Mouse (Mus musculus): Measurements from ENCODE around the gene Ren1. TPM values are rescaled to one million over a fixed set of nuclear protein-coding genes. Genes with fewer than 3 reads are reported as not detected.
A peak's percentile ranks its signal among the peaks of the same experiment; 100 is the strongest.

Ren1 gene
- total RNA-seq (2017), result not detected in 2 replicates

DNA sequence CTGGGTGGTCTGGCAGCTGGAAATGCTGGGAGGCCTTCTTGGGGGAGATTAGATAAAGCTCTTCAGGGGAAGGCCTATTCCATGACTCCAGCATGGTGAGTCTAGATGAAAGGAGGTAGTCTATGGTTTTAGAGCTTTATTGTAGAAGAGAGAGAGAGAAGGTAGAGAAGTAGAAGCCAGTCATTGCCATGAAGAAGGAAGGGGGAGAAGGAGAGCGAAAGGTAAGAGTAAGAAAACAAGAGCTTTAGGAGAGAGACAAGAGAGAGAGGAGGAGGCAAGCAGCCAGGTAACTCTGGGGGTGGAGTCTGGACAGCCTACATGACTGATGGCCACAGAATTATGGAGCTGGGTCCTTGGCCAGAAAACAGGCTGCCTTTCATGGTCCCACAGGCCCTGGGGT lies at the start of gene Ren1:
Ren1 (plus strand) TSS at position 301 of the 400 bp plus-strand sequence.
- no peak for ATAC-seq (replicated peaks; ENCODE audit: low read depth, poor library complexity, severe bottlenecking)

DNA sequence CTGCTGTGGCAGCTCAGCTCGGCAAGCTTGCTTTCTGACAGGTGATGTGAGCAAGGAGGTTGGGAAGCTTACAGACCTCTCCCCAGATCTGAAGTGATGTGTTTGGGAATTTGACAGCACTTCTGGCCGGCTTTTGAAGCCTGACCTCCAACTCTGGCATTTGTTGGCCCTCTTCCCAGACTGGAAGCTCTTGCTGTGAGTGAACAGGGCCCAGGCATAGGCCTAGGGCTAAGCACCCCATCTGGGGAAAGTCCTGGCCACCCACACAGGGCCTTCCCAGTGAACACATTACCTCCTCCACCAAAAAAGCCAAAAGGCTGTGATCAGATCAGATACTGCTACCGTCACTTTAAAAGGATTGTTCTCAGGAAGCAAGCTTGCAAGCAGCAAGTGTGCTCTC lies 47.8 kb upstream of the Ren1 start:
- no peak for ATAC-seq (replicated peaks; ENCODE audit: low read depth, poor library complexity, severe bottlenecking)

DNA sequence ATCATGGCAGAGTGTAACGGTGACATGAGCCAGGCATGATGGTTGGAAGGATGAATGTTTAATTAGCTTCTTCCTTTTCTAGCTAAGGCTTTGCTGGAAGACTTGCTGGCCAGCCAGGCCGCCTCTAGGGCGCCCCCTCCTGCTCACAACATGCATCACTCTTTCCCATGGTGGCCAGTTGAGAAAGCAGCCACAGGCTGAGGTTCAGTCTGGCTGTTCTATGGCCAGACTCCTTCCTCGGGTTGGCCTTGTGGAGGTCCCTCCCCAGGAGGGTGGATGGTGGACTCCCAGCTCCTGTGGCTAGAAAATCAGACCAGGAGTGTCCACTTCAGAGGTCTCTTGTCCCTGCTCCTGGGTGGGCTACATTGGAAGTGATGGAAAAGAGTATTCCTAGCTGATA lies 43.5 kb upstream of the Ren1 start:
- peak; percentile 81 for ATAC-seq (replicated peaks; ENCODE audit: low read depth, poor library complexity, severe bottlenecking)

DNA sequence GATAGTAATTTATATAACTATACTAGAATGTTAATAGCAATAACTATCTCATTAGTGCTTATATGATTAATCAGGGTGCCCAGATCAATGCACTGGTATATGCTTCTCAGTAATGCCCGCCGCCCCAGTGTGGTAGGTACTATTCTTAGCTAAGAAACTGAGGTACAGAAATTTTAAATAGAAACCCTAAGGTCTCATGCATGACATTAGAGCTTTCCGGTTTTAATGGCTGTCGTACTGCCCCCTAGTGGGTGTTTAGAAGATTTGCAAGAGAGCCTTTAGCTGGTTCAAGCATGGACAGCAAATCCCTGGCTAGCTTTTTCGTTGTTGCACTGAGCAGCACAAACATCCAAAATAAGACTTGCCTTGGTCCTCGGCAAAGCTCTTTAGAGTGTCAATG lies 43.0 kb upstream of the Ren1 start:
- peak; percentile 59 for ATAC-seq (replicated peaks; ENCODE audit: low read depth, poor library complexity, severe bottlenecking)

DNA sequence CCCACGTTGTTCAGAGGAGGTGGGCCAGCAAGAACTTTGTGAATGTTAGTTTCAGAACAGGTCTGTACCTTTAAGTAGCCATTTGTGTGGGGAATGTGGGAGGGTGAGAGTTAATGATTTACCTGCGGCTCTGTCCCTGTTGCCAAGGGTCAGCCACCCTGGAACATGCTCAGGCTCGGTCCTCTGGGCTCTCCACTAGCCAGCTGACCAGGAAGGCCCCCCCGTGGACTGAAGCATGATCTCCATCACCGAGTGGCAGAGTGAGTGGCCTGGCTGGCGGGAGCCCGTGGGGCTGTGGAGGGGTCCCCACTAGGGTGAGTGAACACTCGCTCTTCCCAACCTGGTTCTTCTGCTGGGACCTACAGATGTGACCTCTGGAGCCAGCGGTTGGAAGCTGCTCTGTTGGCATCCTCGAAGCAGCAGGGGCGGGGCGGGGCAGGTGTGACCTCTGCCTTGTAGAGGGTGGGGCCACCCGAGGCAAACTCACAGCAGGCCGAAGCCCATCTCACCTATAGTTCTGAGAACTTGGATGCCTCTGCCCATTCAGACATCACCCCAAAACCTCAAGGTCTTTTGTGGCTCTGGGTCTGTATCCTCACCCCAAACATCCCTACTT lies 40.5 kb upstream of the Ren1 start, which contains the start of gene Golt1a:
Golt1a (plus strand) TSS at position 149 of the 616 bp plus-strand sequence.
- no peak for ATAC-seq (replicated peaks; ENCODE audit: low read depth, poor library complexity, severe bottlenecking)

DNA sequence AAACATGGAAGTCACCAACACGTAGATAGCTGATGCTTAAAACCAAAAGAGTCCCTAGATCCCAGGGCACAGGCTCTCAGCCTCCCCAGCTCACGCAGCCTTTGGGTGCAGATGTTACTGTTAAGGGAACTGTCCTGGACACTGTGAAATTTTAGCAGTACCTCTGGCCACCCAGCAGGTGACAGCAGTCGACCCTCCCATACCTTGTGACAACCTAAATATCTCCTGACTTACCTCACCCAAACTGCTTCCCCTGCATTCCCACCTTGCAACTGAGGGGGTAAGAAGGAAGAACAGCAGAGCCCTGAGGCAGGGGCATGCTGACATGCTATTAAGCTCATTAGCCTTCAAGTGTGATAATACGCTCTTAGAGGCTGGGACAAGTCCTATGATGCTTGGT lies 39.1 kb upstream of the Ren1 start:
- 0 out of 2 replicates have a peak, but pooled peaks have one; percentile 20 for ATAC-seq (replicated peaks; ENCODE audit: low read depth, poor library complexity, severe bottlenecking)

DNA sequence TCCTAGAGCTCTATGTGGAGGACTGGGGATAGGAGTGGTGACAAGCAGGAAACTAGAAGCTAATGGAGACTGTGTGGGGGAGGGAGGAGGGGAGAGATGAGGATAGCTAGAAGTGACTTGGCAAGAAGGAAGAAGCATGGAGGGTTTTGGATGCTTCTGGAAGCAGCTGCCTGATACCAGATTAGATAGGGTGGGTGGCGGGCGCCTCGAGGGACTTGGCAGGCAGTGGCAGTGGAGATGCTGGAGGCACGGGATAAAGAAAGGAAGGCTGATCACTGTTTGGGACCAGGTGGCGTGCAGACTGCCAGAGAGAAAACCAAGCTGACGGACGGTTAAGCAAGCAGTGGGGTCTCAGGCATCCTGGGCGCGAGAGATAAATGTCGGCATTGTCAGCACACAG lies 38.4 kb upstream of the Ren1 start:
- peak; percentile 48 for ATAC-seq (replicated peaks; ENCODE audit: low read depth, poor library complexity, severe bottlenecking)

DNA sequence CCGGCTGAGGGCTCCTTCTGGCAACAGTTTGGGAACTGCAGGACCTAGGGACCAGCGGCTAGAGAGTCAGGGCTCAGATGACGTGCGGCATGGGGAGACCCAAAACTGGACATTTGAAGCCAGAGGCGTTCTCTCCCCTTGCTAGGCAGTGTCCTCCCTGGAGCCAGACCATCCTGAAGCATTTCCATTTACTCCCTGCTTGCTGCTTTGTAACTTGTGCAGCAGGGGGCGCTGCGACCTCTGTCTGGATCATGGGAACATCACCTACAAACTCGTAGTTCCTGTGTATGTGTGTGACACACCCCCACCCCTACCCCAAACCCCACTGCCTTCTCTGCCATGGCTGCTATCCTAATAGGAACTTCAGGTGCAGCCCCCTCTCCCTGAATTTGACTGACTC lies 35.9 kb upstream of the Ren1 start:
- peak; percentile 57 for ATAC-seq (replicated peaks; ENCODE audit: low read depth, poor library complexity, severe bottlenecking)

DNA sequence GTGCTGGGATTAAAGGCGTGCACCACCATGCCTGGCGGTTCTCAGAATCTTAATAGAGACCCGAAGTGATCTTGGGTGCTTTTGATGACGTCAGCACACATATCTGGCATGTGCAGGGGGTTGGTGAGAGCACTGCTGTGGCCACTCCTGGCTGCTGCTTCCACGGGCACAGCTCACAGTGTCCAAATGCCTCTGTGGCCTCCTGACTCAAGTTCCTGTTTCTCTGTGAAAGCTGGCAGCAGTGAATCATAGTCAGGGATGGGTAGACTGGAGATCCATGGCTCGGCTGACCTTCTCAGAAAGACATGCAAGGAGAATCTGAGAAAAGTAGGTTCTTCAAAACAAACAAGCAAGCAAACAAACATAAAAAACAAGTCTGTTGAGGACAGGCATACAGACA lies 34.5 kb upstream of the Ren1 start:
- ATAC-seq (replicated peaks; ENCODE audit: low read depth, poor library complexity, severe bottlenecking), result no peak

DNA sequence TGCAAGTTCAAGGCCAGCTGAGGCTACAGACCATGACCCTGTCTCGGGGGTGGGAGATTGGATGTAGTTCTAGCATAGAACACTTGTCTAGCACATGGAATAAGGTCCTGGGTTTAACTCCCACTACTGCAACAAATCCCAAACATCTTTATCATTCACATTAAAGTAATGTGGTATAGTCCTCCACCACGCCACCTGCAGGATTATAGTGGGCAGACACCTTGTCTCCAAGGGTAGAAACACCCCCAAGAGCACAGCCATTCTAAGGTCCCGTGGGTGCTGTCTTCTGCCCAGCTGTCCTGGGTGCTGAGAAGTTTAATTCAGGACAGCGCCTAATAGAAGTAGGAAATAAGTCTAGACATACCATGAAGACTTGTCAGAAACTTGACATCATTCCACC lies 33.7 kb upstream of the Ren1 start:
- no peak for ATAC-seq (replicated peaks; ENCODE audit: low read depth, poor library complexity, severe bottlenecking)

DNA sequence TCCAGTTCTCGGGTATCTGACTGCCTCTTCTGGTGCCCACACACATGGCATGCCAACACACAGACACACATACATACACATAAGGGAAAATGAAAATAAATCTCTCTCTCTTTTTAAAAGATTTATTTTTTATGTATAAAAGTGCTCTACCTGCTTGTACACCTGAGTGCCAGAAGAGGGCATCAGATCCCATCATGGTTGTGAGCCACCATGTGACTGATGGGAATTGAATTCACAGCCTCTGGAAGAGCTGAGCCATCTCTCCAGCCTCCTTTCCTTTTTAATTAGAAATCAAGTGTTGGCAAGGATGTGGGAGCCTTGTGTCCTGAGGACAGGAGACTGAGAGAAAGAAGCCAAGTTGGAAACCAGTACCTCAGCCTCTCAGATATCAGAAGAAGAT lies 33.2 kb upstream of the Ren1 start:
- ATAC-seq (replicated peaks; ENCODE audit: low read depth, poor library complexity, severe bottlenecking), result no peak

DNA sequence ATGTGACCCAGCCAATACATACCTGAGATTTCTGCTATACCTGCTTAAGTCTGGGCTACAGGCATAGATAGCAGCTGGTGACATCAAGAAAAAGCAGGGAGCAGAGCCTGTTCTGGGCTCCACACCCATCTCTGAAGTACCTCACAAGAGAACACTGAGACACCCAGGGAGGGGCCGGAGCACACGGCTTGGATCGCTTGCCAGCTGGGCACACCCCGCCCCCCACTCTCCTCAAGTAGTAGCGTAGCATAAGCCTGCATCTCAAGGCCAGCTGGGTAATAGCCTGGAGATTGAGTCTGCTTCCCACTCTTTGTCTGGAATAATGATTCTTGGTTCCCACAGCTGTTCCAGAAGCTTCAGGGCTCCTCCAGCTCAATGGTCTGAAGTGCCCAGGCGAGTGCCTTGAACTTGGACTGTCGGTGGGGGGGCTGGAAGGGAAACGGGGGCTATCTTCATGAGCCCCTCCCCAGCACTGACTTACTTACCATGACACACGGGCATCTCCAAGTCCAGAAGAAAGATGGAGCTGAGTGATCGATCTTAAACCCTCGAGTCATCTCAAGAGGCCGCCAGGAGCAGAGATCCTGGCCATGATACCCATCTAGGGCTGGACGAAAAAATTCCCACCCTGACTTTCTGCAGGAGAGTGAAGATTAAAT lies 28.9 kb upstream of the Ren1 start, which contains the start of gene Kiss1:
Kiss1 (plus strand) TSS at position 609 of the 659 bp plus-strand sequence.
- no peak for ATAC-seq (replicated peaks; ENCODE audit: low read depth, poor library complexity, severe bottlenecking)

DNA sequence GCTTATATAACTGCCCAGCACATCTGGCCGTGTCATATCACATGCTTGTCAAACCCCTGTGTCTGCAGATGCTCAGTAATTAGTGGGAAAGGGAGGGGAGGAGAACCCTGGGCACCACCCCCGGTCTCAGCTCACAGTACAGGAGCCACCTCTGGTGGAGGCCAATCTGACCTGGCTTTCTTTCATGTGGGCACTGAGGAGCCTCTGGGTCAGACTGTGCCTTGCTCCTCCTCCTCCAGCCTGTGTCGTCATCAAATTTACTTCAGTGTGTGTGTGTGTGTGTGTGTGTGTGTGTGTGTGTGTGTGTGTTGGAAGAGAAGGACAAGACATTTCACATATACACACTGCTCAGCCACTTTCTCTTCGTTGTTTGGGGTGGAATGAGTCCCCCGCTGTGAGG lies 27.0 kb upstream of the Ren1 start:
- ATAC-seq (replicated peaks; ENCODE audit: low read depth, poor library complexity, severe bottlenecking), result no peak

DNA sequence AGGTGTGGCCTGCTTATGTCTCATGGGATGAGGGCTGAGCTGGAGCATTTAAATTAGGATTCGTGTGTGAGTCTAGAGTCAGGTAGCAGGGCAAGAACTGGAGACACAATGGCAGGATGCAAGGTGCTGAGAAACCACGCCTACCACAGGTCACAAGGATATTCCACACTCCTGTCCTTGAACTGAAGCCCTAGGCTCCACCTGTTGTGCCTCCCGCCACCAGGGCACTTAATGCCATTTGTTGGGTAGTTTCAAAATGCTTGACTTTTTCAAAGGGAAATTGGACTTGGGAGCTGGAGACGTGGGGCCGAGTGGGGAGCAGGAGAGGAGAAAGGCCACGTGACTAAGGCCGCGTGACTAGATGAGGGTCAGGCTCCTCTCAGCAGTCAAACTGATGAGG lies 24.4 kb upstream of the Ren1 start:
- ATAC-seq (replicated peaks; ENCODE audit: low read depth, poor library complexity, severe bottlenecking), result no peak

DNA sequence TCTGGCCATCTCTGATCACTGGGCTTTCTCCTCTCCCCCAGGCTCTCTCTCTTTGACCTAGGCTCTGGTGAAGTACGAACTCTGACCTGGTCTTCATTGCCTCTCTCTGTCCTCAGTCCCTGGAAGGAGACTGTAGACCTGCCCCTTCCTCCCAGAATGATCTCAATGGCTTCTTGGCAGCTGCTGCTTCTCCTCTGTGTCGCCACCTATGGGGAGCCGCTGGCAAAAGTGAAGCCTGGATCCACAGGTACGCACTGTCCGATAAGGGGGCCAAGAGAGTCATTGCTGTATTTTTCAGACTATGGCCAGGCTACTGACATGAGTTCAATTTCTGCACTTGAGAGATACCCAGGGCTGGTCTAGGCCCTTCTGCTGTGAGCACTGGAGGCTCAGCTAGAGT lies 23.2 kb upstream of the Ren1 start:
- no peak for ATAC-seq (replicated peaks; ENCODE audit: low read depth, poor library complexity, severe bottlenecking)

DNA sequence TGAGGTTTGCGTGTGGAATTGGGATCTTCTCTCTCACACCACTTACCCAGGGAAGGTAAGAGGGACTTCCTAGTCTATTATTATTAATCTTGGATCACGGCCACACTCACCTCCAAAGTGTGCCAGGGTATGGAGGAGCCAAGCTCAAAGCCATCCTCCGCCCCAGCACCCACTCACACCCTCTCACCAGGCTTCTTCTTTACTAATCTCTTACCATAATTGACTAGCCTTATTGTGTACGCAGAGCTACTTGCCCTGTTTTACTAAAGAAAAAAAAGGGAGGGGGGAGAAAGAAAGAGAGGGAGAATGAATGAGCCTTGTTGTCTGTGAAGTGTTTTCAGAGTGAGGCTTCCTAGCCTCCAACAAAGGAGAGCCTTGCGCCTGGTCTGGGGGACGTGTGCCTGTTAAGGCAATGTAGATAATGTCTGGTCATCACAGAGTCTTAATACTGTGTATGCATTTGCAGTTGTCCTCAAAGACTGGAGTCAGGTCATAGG lies 22.0 kb upstream of the Ren1 start:
- no peak for ATAC-seq (replicated peaks; ENCODE audit: low read depth, poor library complexity, severe bottlenecking)

DNA sequence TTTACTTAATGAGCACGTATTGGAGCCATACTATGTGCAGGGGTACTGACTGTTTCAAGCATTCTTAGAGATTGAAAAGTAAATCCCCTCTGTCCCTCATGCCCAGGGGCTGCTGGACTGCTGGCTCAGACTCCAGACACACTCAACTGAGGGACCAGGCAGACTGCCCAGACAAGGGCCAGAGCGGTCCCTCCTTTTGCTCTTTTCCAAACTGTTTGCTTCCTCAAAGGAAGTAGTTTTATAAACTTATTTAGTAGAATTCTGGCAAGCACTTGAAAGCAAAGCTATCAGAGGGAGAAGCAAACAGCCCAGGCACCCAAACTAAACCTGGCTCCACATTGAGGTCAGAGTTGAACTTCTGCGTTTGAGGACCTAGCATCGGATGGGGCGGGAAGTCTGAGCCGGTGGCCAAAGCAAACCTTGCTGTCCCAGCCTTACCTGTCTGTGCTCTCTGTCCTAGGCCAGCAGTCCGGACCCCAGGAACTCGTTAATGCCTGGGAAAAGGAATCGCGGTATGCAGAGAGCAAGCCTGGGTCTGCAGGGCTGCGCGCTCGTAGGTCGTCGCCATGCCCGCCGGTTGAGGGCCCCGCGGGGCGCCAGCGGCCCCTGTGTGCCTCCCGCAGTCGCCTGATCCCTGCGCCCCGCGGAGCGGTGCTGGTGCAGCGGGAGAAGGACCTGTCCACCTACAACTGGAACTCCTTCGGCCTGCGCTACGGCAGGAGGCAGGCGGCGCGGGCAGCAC lies 21.2 kb upstream of the Ren1 start:
- 0 out of 2 replicates have a peak, but pooled peaks have one; percentile 32 for ATAC-seq (replicated peaks; ENCODE audit: low read depth, poor library complexity, severe bottlenecking)

DNA sequence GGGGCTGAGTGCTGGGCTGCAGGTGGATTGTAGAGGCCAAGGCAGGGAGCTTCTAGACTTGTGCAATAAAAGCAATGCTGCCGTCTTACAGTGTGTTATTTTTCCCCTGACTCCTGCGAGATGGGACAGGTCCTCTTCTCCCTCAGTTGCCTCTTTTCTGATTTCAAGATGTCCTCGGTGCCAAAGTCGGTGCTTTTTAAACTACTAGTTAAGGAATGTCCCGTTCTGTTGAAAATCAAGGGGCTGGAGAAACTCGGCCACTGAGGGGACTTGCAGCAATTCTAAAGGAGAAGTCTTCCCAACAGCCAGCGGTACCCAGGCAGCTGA lies 20.7 kb upstream of the Ren1 start:
- no peak for ATAC-seq (replicated peaks; ENCODE audit: low read depth, poor library complexity, severe bottlenecking)

DNA sequence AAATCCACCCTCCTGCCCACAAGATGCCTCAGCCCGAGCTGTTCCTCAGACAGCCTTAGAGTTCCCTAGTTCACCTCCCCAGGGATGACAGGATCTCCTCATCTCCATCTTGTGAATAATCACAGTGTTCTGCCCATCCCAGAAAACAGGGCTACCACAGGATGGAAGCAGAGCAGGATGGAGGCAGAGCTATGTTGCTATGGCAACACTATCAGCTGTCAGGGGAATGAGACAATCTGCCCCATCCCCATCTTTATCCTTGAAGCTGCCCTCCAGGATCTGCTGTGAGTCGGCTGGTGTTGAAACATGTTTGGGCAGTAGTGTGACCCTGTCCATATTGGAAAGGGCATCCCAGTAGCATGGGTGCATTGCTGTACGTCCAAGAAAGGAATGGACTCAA lies 19.2 kb upstream of the Ren1 start:
- ATAC-seq (replicated peaks; ENCODE audit: low read depth, poor library complexity, severe bottlenecking), result no peak

DNA sequence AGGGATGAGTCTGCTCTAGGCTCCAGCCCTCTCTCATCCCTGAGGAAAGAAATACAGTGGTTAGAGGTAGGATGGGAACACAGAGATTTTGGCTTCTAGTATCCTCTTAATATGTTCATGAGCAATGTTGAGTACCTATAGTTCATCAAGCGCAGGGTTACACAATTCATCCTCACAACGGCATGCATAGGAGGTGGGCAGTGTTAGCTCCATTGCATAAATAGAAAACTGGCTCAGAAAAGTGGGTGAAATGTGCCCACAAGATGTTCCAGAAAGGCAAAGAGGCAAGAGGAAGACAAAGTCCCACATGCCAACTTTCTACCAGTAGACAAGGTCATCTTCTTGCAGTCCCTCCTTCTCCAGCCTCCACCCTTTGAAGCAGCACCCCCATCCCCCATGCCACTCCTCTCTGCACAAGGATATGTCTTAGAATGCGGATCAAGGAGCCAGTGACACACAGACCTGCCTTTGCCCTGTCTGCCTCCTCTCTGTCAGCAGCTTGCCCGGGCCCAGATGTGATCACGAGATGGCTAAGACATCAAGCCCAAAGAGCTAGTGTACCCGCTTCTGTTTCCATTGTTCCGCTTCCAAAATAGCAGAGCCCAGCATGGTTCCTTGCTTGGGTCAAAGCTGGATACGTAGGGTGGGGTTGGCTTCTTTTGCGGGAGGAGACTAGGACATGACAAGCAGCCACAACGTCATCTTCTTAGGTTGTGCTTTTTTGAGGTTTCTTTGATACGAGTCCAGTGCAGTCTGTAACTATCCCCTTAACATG lies 17.5 kb upstream of the Ren1 start:
- no peak for ATAC-seq (replicated peaks; ENCODE audit: low read depth, poor library complexity, severe bottlenecking)

Data from common myeloid progenitor, adult 5-6 weeks (primary cell).